Mouse (Mus musculus) ES-Bruce4 (cell line): ENCODE measurements at regions not wholly inside any gene's neighbourhood (a gene's known extent, or its start where the extent isn't known, plus 50 kb on each side); places are given as distances from the start of the nearest gene placed in this dataset.

Experiments
- H3K27ac ChIP-seq: 2 replicates; pipeline ENCODE4 v1.5.1; 2012; ENCODE audit warnings: low read length, inconsistent platforms; ENCODE audit not compliant: insufficient read depth
- H3K27me3 ChIP-seq: 2 replicates; pipeline ENCODE4 v1.6.1; 2012; ENCODE audit warnings: mild to moderate bottlenecking, low read length, inconsistent platforms; ENCODE audit not compliant: control insufficient read depth, poor library complexity, insufficient read depth, severe bottlenecking
- H3K36me3 ChIP-seq: 2 replicates; pipeline ENCODE4 v1.6.1; 2012; ENCODE audit warnings: inconsistent platforms, mild to moderate bottlenecking, low read length, moderate library complexity; ENCODE audit not compliant: control insufficient read depth, poor library complexity, insufficient read depth, severe bottlenecking
- H3K4me1 ChIP-seq: one replicate; pipeline ENCODE4 v1.8.1; 2011; ENCODE audit warnings: low read length; ENCODE audit not compliant: control insufficient read depth, insufficient read depth
- H3K4me3 ChIP-seq: 2 replicates; pipeline ENCODE4 v1.5.1; 2011; ENCODE audit warnings: low read depth, mild to moderate bottlenecking, low read length
- H3K9ac ChIP-seq: 2 replicates; pipeline ENCODE4 v1.6.1; 2012; ENCODE audit warnings: low read depth, mild to moderate bottlenecking, inconsistent platforms; ENCODE audit not compliant: poor library complexity, severe bottlenecking
- H3K9me3 ChIP-seq: replicated peaks from 2 replicates; pipeline ENCODE4 v1.6.1; 2012; ENCODE audit warnings: mild to moderate bottlenecking, low read length, inconsistent platforms; ENCODE audit not compliant: control insufficient read depth, poor library complexity, insufficient read depth, severe bottlenecking
- CTCF ChIP-seq: IDR thresholded peaks from one replicate; pipeline ENCODE4 v1.8.1; 2011; ENCODE audit warnings: low read depth, low read length
- EP300 ChIP-seq: IDR thresholded peaks from 2 replicates; pipeline ENCODE4 v1.6.1; 2011; ENCODE audit warnings: low read depth, low read length; ENCODE audit not compliant: insufficient read depth
- POLR2A ChIP-seq: IDR thresholded peaks from one replicate; pipeline ENCODE4 v1.8.1; 2011; ENCODE audit warnings: low read length; ENCODE audit not compliant: insufficient read depth

GRCm38 (mm10) chr15:85645971-85646638 lies 63.8 kb upstream of the Wnt7b start:
- TF ChIP-seq CTCF = no peak
- no peak for TF ChIP-seq POLR2A
- no peak for TF ChIP-seq EP300
- no peaks in the 10 kb centered on the region for H3K9me3 ChIP-seq
- H3K27me3 ChIP-seq = no peaks in the 10 kb centered on the region
- H3K27ac ChIP-seq = no peak overlapping the region
- no peaks in the 10 kb centered on the region for H3K4me1 ChIP-seq
- H3K4me3 ChIP-seq = no peak overlapping the region; the same call in 1 of the 2 replicates
- no peaks in the 10 kb centered on the region for H3K36me3 ChIP-seq
- peak overlapping the region; percentile 26; the same call in 1 of the 2 replicates for H3K9ac ChIP-seq

GRCm38 (mm10) chr15:85646639-85647277 lies 64.5 kb upstream of the Wnt7b start:
- no peak overlapping the region for H3K9ac ChIP-seq
- no peaks in the 10 kb centered on the region for H3K27me3 ChIP-seq
- no peak overlapping the region for H3K27ac ChIP-seq

GRCm38 (mm10) chr15:85647593-85647992 lies 65.3 kb upstream of the Wnt7b start:
- Histone ChIP-seq H3K27ac (no peak overlapping the region), H3K36me3 (no peaks in the 10 kb centered on the region), H3K9ac (no peak overlapping the region), H3K27me3 (no peaks in the 10 kb centered on the region), H3K9me3 (no peaks in the 10 kb centered on the region), H3K4me3 (no peak overlapping the region), H3K4me1 (no peaks in the 10 kb centered on the region)
- TF ChIP-seq CTCF = no peak
- TF ChIP-seq POLR2A = no peak
- TF ChIP-seq EP300 = no peak

More at GRCm38 (mm10) chr15:85646639-85647277, 64.5 kb upstream of the Wnt7b start:
- H3K4me1 ChIP-seq = no peaks in the 10 kb centered on the region
- no peak for TF ChIP-seq POLR2A
- H3K4me3 ChIP-seq = no peak overlapping the region
- no peaks in the 10 kb centered on the region for H3K9me3 ChIP-seq
- H3K36me3 ChIP-seq = no peaks in the 10 kb centered on the region

- H3K9me3 ChIP-seq = no peaks in the 10 kb centered on the region
- TF ChIP-seq POLR2A (no peak), CTCF (no peak), EP300 (no peak)
- no peaks in the 10 kb centered on the region for H3K27me3 ChIP-seq
- H3K4me3 ChIP-seq = no peak overlapping the region
- no peak overlapping the region for H3K9ac ChIP-seq
- no peaks in the 10 kb centered on the region for H3K4me1 ChIP-seq
- no peaks in the 10 kb centered on the region for H3K36me3 ChIP-seq
- H3K27ac ChIP-seq = no peak overlapping the region
Measured at GRCm38 (mm10) chr15:85650241-85650640, 68.0 kb upstream of the Wnt7b start.

GRCm38 (mm10) chr15:85651718-85652420 lies 69.6 kb upstream of the Wnt7b start:
- Histone ChIP-seq H3K4me3 (no peak overlapping the region), H3K9me3 (no peaks in the 10 kb centered on the region), H3K9ac (no peak overlapping the region), H3K36me3 (no peaks in the 10 kb centered on the region), H3K27me3 (no peaks in the 10 kb centered on the region), H3K27ac (no peak overlapping the region), H3K4me1 (no peaks in the 10 kb centered on the region)
- no peak for TF ChIP-seq POLR2A
- TF ChIP-seq EP300 = no peak
- no peak for TF ChIP-seq CTCF

GRCm38 (mm10) chr15:85652431-85652830 lies 70.2 kb upstream of the Wnt7b start:
- no peak overlapping the region for H3K4me3 ChIP-seq
- no peaks in the 10 kb centered on the region for H3K9me3 ChIP-seq
- H3K27me3 ChIP-seq = no peaks in the 10 kb centered on the region
- no peaks in the 10 kb centered on the region for H3K4me1 ChIP-seq
- H3K27ac ChIP-seq = no peak overlapping the region
- no peak for TF ChIP-seq POLR2A
- H3K9ac ChIP-seq = no peak overlapping the region
- no peaks in the 10 kb centered on the region for H3K36me3 ChIP-seq
